Mouse (Mus musculus) cerebellum, postnatal 4 days (tissue): ENCODE data around the gene Gins3.
"Not testable (repeated sequence)": the region's sequence is repeated elsewhere in the genome, so short reads cannot be mapped to it uniquely, and the experiment has no call there.

ENCODE experiments used
- DNase-seq, 2 experiments: peaks; one replicate each; pipeline ENCODE4 v3.0.0; 2022; ENCODE audit warnings: low spot score in 2 of 2, mixed read lengths in 1 of 2

Gene Gins3

DNA sequence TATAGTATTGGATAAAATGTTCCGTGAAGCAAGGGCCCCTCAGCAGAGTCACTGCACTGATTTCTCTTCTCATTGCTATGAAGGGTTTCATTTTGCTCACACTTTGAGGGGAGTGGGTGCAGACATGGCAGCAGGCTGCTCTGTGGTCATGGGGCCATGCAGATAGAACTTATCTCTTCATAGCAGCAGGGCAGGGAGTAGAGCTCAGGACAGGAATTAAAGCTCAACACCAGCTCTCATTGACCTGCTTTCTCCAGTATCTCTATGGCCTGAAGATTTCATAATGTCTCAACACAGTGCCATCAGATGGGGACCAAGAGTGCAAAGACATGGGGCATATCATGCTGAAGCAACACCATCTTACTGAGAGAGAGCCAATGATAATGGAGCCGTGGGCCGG, 15.0 kb downstream of the Gins3 start:
- DNase-seq: no peak

DNA sequence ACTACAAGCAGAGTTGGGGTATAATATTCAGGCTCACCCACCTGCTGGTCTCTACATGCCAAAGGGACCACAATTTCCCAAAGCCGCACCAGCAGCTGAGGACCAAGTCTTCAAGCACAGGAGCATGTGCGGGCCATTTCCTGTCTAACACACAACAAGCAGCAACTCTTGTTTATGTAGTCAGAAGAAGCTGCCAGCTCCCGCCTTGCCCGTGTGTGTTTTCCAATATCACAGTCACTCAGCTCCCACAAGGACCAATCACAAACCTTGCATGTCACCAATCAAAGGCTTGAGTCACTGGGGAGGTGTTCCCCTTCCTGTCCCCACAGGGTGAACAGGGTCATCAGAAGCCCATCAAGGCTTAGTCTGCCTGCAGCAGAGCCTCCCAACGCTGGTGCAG, 20.1 kb downstream of the Gins3 start:
- DNase-seq: no peak

DNA sequence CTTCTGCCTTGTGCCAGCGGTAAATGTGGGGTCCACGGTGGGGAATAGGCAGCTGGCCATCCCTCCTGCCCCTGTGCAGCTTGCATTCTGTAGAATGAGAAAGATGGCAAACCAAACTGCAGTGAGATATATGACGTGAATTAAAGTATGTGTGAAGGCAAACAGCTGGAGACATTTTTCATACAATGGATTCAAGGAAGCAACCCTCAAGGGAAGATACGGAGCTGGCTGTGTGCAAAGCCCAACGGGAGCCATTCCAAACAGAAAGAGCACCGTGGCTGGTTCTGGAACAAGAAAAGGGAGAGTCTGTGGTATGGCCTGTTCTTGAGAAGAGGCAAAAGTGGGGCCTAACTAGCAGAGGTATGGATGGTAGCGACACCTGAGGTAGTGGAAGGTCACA, 22.6 kb downstream of the Gins3 start:
- DNase-seq: no peak

DNA sequence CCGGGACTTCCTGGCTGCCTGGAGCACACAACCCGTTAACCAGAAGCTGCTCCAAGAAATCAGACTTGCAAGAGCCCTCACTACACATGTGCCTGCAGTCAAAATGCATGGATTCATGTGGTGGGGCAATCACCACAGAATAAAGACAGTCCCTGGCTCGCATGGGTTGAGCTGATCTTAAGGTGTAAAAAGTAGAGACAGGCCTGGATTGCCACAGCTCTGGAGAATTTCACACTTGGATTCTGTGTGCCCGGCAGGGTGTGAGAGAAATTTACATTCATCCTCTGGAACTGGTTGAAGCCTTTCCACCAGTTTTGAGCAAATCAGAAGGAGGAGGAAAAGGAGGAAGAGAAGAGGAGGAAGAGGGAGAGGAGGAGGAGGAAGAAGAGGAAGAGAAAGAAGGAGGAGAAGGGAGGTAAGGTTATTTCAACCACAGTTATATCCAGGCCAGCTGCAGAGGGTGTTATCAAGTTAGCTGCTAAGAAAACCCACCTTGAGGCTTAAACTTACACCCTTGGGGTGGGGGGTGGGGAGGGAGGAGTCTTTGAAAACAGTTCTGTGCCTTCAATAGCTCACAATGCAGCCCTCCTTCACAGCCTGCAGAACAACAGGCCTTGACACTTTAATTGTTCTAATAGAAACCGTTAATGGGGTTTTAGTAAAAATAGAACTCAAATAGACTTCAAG, 23.2 kb downstream of the Gins3 start:
- no peak for DNase-seq

DNA sequence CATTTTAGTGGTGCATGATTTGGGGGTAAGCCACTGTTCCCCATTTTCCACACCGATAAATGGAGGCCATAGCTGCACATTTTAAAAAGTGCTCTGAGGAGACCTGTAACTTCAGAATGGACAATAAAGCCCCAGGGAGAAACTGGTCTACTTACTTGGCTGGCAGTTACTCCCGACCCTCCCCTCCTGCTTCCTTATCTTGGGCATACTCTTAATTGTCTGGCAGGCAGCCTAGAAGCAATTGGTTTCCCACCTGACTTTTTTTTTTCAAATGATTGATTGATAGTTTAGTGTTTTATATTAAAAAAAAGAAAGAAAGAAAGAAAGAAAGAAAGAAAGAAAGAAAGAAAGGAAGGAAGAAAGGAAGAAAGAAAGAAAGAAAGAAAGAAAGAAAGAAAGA, 24.3 kb downstream of the Gins3 start:
- DNase-seq: no peak

DNA sequence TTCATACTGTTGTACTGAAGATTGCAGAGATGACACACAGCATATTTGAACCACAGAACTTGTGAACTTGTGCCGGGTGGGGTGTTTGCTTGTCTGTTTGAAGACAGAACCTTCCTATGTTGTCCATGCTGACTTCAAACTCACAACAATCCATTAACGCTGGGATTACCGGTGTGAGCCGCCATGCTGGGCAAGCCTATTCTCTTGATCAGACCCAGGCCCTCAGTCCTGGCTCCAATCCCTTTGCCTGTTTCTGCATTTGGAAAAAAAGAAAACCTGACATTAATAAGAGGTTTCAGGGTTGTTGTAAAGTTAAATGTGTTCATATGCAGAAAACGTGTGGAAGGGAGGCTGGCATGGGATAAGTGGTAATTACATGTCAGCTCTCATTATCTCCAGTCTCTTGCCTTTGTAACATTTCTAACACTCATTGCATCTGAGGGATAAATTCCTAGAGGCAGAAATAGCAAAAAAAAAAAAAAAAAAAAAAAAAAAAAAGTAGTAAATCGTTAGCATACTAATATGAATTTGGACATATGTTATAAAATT, 27.2 kb downstream of the Gins3 start:
- no peak for DNase-seq

DNA sequence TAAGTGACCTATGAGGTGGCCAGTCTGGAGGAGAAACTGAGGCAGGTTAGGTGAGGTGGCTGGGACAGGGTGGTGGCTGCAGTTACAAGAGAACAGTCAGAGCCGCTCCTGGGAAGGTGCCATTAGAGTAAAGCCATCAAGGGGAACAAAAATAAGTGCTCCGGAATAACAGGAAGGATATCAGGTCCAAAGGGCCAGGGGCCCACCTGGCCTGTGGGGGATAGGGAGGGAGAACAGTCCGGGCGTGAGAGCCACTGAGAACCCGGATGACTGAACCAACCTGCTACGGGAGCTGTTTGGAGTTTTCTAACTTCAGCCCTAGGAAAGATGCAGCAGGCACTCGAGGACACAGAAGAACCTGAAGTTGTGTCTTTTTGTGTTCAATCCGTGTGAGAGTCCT, 27.8 kb downstream of the Gins3 start:
- no peak for DNase-seq

DNA sequence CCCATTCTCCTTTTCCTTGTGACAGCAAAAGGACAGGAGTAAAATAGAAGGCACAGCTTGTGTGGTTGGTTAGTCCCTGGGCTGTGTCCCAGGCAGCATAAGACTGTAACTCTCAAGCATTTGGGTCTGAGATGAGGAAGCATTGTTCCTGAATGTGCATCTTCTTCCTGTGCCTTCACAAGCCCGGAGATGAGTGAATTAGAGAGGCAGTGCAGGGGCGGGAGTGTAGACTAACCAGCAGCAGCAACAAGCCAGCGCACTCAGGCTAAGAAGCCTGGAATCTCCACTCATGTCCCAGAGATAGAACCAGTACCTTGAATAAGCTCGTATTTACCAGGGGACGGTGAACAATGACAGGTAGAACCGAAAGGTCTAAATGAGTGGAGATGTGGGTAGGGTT, 28.3 kb downstream of the Gins3 start:
- DNase-seq: no peak

DNA sequence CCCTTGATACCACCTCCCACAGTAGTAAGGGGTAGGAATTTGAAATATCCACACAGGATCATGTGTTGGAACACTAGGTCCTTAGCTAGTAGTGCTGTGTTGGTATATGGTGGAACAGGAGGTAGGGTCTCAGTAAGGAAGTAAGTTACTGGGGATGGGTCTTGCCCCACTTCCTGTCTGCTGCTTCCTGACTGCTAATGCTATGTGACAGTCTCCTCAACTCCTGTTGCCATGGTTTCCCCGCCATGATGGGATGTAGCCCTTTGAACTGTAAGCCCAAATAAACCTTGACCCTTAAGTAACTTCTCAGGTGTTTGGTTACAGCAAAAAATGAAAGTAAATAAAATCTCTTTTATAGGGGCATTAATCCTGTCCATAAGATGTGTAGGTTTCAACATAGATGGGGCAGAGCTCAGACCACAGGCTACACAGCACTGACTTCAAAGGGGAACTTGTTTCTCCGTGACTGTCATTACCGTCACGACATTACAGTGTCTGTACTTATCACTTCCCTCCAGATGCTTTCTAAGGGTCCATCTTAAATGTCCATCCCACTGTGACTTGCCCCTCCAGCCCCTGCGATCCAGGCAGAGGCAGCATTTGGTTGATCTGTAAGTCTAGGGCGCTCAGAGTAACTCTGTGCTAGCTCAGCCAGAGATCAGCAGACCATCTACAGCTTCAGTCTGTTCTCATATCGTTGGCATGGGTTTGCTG, 29.8 kb downstream of the Gins3 start:
- no peak for DNase-seq

DNA sequence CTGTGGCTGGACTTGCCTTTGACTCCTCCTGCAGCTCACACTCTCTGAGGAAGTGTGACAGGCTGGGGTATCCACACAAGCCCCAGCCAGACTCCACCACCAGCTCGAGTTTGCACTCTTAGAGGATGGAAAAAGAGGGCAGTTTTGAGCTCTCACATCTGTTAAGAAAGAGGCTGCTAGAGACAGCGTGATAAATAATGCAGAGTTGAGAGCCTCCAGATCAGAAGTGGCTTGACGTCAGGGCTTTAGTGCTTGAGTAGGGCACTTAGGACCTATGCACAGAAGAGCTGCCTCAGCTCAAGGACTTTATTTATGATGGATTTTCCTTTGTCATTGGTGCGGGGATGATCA, 30.3 kb downstream of the Gins3 start:
- DNase-seq: no peak

DNA sequence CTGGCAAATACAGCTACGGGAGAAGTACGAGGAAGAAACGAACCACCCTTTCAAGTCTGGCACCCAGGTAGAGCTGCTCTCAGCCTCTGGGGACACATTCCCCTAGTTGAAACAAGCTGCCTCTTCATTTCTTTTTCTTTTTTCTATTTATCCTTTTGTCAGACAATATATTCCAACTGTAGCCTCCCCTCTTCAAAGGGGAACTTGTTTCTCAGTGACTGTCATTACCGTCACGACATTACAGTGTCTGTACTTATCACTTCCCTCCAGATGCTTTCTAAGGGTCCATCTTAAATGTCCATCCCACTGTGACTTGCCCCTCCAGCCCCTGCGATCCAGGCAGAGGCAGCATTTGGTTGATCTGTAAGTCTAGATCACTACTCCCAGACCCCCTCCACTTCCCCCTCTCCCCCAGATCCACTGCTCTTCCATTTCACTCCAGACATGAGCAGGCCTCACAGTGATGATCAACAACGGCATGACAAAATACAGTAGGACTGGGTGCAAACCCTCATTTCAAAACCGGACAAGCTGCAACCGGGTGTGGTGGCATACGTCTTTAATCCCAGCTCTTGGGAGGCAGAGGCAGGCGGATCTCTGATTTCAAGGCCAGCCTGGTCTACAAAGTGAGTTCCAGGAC, 32.7 kb downstream of the Gins3 start:
- DNase-seq: not testable (repeated sequence)

DNA sequence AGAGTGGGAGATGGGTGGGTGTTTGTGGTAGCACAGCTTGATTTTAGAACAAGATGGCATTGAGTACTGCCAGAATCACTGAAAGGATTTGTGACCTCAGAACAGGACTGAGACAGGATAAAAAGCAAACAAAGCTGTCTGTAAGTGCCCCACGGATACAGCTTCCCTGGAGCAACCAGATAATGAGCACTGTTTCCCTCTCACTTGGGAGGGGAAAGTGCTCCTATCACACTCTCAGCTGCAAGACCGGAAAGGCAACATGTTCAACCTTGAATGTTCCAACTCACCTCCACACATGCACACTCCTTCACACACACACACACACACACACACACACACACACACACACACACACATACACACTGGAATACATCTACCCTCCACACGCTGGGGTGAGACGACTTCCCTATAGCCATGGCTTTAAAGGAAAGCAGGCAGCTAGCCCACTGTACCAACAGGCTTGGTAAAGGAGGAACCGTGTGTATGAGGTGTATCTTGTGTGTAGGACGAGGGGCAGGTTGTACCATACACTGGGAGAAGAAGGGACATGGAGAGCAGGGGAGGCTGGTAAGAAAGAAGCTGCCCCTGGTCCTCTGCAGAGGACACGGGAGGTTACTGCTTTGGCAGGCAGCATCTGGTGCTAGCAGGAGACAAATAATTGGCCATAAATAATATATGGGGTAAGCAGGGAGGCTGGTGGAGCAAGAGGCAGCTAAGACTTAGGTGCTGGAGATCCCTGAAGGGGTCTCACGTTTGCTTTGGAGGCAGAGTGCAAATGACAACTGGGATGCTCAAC, 35.1 kb downstream of the Gins3 start:
- no peak for DNase-seq

DNA sequence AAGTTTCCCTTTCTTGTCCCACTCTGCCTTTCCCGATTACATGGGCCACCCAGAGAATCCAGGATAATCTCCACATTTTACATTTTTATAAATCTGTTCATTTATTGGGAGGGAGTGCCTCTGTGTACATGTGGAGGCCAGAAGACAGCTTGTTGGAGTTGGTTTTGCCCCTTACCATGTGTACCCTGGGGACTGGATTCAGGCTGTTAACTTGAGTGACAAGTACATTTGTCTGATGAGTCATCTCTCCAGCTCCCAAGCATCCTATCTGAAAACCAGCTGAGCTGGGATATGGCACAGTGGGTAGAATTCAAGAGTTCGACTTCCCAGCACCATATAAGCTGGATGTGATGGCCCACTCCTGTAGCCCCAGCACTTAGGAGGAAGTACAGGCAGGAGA, 36.7 kb downstream of the Gins3 start:
- no peak for DNase-seq

DNA sequence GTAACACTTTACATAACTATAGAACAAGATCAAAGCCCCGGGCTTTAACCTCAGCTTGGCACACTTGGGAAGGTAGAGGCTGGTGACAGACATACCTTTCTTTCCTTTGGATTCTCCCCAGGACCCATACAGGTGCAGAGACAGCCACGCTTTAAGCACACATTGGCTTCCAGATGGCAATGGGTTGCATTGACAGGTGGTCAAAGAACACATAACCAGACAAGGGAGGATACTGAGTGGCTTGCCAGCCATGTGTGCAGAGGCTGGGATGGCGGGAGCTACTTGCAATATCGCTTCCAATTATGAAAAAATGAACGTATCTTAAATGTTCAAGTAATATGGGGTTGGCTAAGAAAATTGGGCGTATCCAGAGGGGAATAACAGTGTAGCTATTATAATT, 38.6 kb downstream of the Gins3 start:
- no peak for DNase-seq

DNA sequence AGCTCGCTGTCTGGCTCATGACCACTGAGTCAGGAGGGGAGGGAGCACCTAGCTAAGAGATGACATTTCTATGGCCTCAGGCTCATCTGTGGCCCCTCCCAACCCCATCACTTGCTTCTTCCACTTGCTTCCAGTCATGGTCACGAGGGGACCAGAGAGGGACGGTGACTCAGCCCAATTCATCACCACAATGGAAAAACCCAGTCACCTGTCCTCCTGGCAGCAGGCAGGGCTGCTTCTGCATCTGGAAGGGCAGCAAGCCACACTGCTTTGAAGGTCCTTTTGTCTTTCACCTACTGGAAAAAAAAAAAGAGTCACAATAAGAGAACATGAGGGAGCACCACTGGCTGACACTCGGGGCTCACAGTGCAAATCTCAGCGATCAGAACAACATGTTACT, 39.6 kb downstream of the Gins3 start:
- no peak for DNase-seq

DNA sequence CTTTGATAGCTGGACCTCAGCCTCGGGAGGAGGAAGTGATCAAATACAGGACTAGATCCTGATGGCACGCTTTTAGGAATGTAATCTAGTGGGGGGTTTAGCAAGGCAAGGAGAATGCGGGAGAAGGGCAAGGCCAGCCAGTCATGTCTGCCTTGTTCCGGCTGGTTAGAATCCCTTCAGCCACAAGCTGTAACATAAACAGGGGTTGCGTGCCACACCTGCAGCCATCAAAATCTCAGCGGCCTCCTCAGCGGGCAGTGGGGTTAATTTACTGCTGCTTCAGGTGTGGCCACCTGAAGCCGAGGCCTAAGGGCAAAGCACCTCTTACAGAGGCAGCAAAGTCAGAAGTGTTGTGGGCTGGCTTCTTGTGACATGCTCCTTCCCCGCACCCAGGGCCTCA, 43.4 kb downstream of the Gins3 start, which contains the start of gene Ndrg4:
Ndrg4 (plus strand) TSS at position 350 of the 400 bp plus-strand sequence.
- no peak for DNase-seq

DNA sequence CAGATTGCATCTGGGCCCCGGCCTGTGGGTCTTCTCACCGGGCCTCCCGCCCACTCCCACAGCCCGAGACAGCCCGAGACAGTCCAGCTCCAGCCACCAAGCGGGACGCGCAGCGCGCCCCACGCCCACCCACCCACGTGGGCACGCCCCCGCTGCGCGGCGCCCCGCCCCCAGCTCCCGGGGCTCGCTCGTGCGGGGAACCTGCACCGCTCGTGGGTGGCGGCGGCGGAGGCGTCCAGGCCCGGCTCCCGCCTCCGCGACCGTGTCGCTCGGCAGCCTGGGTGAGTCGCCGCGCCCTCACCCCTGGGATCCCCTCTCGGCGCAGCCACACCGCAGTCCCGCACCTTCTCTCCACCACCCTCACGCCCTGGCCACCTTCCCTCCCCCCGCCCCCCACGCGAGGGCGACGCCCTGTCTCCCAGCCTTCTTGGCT, 44.4 kb downstream of the Gins3 start:
- DNase-seq: peak in 1 of 2 experiments; percentile 26

DNA sequence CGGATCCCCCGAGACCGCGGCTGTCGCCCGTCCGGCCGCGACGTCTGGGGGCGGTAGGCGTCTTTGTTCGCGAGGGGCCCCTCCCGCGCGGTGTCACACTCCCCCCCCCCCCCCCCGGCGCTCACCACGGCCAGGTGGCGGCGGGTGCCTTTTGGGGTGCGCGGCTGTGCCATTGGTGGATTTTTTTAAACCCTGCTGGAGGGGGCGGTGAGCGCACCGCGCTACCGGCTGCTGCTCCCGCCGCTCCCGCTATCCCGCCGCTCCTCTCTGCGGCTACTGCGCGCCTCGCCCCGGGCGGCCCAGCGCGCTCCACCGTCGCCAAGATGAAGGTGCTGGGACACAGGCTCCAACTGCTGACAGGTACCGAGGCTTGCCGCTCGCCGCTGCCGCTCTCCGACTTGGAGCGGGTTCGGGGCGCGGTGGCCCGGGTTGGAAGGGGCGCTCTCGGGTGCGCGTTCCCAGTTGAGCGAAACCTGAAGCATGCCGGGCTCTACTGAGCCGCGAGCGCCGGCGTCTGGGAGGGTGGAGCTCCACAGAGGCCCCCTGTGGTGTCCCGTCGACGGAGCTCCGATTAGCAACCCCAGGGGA, 44.9 kb downstream of the Gins3 start:
- no peak for DNase-seq

DNA sequence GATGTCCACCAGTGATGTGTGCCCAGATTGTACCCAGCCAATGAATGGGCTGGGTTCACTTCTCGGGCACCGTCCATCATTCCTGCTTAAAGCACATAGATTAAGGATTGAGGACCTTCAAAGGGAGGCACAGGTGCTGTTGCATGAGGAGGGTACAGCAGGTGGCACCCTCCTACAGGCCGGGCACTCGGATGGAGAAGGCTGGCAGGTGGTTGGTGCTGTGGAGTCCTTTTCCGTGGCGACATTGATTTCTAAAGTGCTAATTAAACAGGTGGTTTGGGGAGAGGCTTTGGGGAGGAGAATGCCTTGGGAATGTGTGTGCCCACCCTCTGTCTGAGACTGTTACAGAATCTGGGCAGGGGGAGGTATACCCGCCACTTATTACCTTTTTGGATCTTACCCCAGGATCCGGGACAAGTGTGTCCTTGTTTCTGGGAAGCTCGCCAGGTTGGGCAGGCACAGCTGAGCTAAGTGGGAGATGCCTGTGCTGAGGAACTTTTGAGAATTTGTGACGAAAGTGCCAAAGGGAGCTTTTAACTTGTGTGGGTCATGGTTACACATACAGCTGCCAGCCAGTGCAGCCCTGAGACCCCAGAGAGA, 54.9 kb downstream of the Gins3 start:
- no peak for DNase-seq

DNA sequence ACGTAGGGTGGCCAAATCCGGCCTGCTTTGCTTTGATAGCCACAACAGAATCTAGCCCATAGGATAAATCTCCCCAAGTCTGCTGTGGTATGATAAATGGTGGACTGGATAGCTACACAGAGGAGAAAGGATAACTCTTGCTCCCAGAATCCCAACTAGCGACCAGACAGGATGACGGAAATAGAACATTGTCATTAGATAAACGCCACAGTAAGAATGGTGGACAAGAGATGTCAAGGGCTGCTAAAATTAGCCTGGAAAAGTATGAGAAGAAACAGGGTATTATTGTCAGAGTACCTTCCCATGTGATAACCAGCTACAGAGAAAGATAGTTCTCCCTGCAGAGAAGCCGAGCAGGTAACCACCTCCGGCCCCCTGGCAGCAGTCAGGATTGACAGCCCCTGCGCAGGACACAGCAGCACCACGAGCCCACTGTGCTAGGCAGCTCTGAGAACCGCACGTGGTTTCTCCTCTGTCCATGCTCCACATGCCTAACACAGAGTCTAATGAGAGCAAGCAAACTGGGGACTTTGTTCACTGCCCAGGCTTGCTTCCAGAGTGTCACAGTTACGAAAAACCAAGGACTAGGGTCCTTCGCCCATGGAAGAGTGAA, 57.8 kb downstream of the Gins3 start:
- DNase-seq: no peak

DNA sequence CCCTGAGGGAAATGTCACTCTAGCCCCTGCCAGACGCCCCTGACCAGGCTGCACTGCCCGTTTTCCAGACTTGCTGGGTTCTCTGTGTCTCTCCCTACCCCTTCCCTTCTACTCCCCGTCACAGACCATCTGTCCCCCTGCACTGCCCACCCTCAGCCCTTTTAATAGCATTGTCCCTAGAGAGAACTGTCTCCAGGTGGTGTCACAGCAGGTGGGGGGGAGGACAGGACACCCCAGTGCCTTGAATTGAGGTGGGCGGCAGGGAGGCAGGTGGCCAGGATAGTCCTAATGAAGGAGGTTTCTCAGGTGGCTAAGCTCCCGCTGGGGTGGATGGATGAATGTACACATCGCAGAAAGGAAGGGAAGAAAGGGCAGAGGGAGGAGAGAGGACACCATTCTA, 61.4 kb downstream of the Gins3 start:
- no peak for DNase-seq
